Mouse (Mus musculus) bone marrow macrophage, adult 2 months (primary cell): ENCODE data around the gene Gipc1.

ENCODE experiments used
- CTCF ChIP-seq: IDR thresholded peaks from 2 replicates; pipeline ENCODE4 v1.5.1; 2012; ENCODE audit warnings: low read depth, mild to moderate bottlenecking, low read length, moderate library complexity
- POLR2A ChIP-seq: IDR thresholded peaks from 2 replicates; pipeline ENCODE4 v1.6.1; 2012; ENCODE audit warnings: mild to moderate bottlenecking, low read depth, low read length, borderline replicate concordance

DNA sequence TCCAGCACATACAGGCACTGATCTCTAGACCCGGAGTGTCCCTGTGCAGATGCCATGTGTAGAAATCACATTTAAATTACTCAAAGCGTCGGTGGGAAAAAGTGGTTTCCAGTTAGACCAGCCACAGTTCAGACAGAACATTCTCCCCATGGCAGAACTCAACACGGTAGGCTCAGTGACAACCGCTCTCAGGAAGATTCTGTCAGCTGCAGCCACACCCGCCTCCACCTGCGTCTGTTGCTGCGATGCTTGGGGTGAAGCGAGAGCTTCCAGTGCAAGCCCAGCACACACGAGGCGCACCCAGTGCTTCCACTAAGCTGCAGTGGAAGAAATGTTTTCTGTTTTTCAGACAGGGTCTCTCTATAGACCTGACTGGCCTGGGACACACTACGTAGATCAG, 27.4 kb downstream of the Gipc1 start:
- no peak for TF ChIP-seq CTCF
- no peak for TF ChIP-seq POLR2A
